Mouse (Mus musculus): ENCODE data around the gene Hps4. TPM values are rescaled to one million over a fixed set of nuclear protein-coding genes. Genes with fewer than 3 reads are reported as not detected.

Gene Hps4
- polyA plus RNA-seq, 1 experiment from 2014 or later, result 28.9 TPM

GRCm38 (mm10) chr5:112355910-112356309 is 13.0 kb downstream of the Hps4 start, which contains the start of gene Gm6583:
TSS of gene Gm6583 (minus strand) at chr5:112356033.
- H3K27me3 ChIP-seq (ENCODE audit: control insufficient read depth, insufficient read depth, low read depth, low read length), result no peaks in the 10 kb centered on the region
- 59% methylated on average over 13 of the region's 13 CpGs for WGBS
- no peak for ATAC-seq (ENCODE audit: low read depth)

GRCm38 (mm10) chr5:112356322-112356721 is 13.4 kb downstream of the Hps4 start:
- no peak for ATAC-seq (ENCODE audit: low read depth)
- 83% methylated on average over 9 of the region's 9 CpGs for WGBS
- H3K27me3 ChIP-seq (ENCODE audit: control insufficient read depth, insufficient read depth, low read depth, low read length), result no peaks in the 10 kb centered on the region

More at GRCm38 (mm10) chr5:112355910-112356309, 13.0 kb downstream of the Hps4 start, which contains the start of gene Gm6583:
- no peak within 1 kb of the TSS for H3K27ac ChIP-seq (ENCODE audit: low read length)
- no peak within 1 kb of the TSS for H3K4me2 ChIP-seq (ENCODE audit: low read depth, low read length)
- no peaks in the 10 kb centered on the region for H3K4me1 ChIP-seq (replicated peaks; ENCODE audit: control insufficient read depth, insufficient read depth, low read length)
- peaks cover 2% of the 10 kb centered on the region; the same call in 1 of the 2 replicates for H3K36me3 ChIP-seq (ENCODE audit: control insufficient read depth, insufficient read depth, low read length)
- H3K4me3 ChIP-seq (ENCODE audit: low read length), result no peak within 1 kb of the TSS
- H3K9ac ChIP-seq (ENCODE audit: low read length), result no peak within 1 kb of the TSS
- H3K9me3 ChIP-seq (ENCODE audit: control insufficient read depth, low read length), result no peaks in the 10 kb centered on the region

GRCm38 (mm10) chr5:112359520-112359919 is 16.6 kb downstream of the Hps4 start:
- no peak overlapping the region for H3K4me2 ChIP-seq (ENCODE audit: low read depth, low read length)
- no peaks in the 10 kb centered on the region for H3K4me1 ChIP-seq (replicated peaks; ENCODE audit: control insufficient read depth, insufficient read depth, low read length)
- H3K9ac ChIP-seq (ENCODE audit: low read length), result no peak overlapping the region
- peaks cover 2% of the 10 kb centered on the region; the same call in 1 of the 2 replicates for H3K36me3 ChIP-seq (ENCODE audit: control insufficient read depth, insufficient read depth, low read length)
- 85% methylated on average over 4 of the region's 4 CpGs for WGBS
- no peak for ATAC-seq (ENCODE audit: low read depth)
- no peak overlapping the region for H3K27ac ChIP-seq (ENCODE audit: low read length)
- H3K27me3 ChIP-seq (ENCODE audit: control insufficient read depth, insufficient read depth, low read depth, low read length), result no peaks in the 10 kb centered on the region
- H3K4me3 ChIP-seq (ENCODE audit: low read length), result no peak overlapping the region
- H3K9me3 ChIP-seq (ENCODE audit: control insufficient read depth, low read length), result no peaks in the 10 kb centered on the region

More at GRCm38 (mm10) chr5:112356322-112356721, 13.4 kb downstream of the Hps4 start:
- H3K4me1 ChIP-seq (replicated peaks; ENCODE audit: control insufficient read depth, insufficient read depth, low read length), result no peaks in the 10 kb centered on the region
- H3K36me3 ChIP-seq (ENCODE audit: control insufficient read depth, insufficient read depth, low read length), result 0 out of 2 replicates have a peak, but pooled peaks cover 2% of the 10 kb centered on the region
- H3K9me3 ChIP-seq (ENCODE audit: control insufficient read depth, low read length), result no peaks in the 10 kb centered on the region
- no peak overlapping the region for H3K9ac ChIP-seq (ENCODE audit: low read length)
- H3K27ac ChIP-seq (ENCODE audit: low read length), result no peak overlapping the region
- H3K4me3 ChIP-seq (ENCODE audit: low read length), result no peak overlapping the region
- H3K4me2 ChIP-seq (ENCODE audit: low read depth, low read length), result no peak overlapping the region

GRCm38 (mm10) chr5:112360077-112360476 is 17.2 kb downstream of the Hps4 start:
- no peaks in the 10 kb centered on the region for H3K4me1 ChIP-seq (replicated peaks; ENCODE audit: control insufficient read depth, insufficient read depth, low read length)
- no peak overlapping the region for H3K27ac ChIP-seq (ENCODE audit: low read length)
- no peak overlapping the region for H3K9ac ChIP-seq (ENCODE audit: low read length)
- no peak overlapping the region for H3K4me2 ChIP-seq (ENCODE audit: low read depth, low read length)
- H3K27me3 ChIP-seq (ENCODE audit: control insufficient read depth, insufficient read depth, low read depth, low read length), result no peaks in the 10 kb centered on the region
- no peak overlapping the region for H3K4me3 ChIP-seq (ENCODE audit: low read length)
- H3K9me3 ChIP-seq (ENCODE audit: control insufficient read depth, low read length), result no peaks in the 10 kb centered on the region
- no peak for ATAC-seq (ENCODE audit: low read depth)
- WGBS, result 96% methylated on average over 3 of the region's 3 CpGs
- peaks cover 7% of the 10 kb centered on the region for H3K36me3 ChIP-seq (ENCODE audit: control insufficient read depth, insufficient read depth, low read length)

- H3K9me3 ChIP-seq (ENCODE audit: control insufficient read depth, low read length), result no peaks in the 10 kb centered on the region
- 75% methylated on average over 10 of the region's 10 CpGs for WGBS
- no peaks in the 10 kb centered on the region for H3K4me1 ChIP-seq (replicated peaks; ENCODE audit: control insufficient read depth, insufficient read depth, low read length)
- H3K4me3 ChIP-seq (ENCODE audit: low read length), result no peak overlapping the region
- H3K9ac ChIP-seq (ENCODE audit: low read length), result no peak overlapping the region
- H3K27ac ChIP-seq (ENCODE audit: low read length), result no peak overlapping the region
- peaks cover 7% of the 10 kb centered on the region for H3K36me3 ChIP-seq (ENCODE audit: control insufficient read depth, insufficient read depth, low read length)
- no peak overlapping the region for H3K4me2 ChIP-seq (ENCODE audit: low read depth, low read length)
- H3K27me3 ChIP-seq (ENCODE audit: control insufficient read depth, insufficient read depth, low read depth, low read length), result no peaks in the 10 kb centered on the region
- no peak for ATAC-seq (ENCODE audit: low read depth)
Observed at GRCm38 (mm10) chr5:112364184-112364797, 21.4 kb downstream of the Hps4 start.

- no peaks in the 10 kb centered on the region for H3K27me3 ChIP-seq (ENCODE audit: control insufficient read depth, insufficient read depth, low read depth, low read length)
- peaks cover 19% of the 10 kb centered on the region for H3K36me3 ChIP-seq (ENCODE audit: control insufficient read depth, insufficient read depth, low read length)
- no peak overlapping the region for H3K4me2 ChIP-seq (ENCODE audit: low read depth, low read length)
- H3K27ac ChIP-seq (ENCODE audit: low read length), result no peak overlapping the region
- no peak overlapping the region for H3K9ac ChIP-seq (ENCODE audit: low read length)
- H3K4me3 ChIP-seq (ENCODE audit: low read length), result no peak overlapping the region
- WGBS, result 92% methylated on average over 6 of the region's 6 CpGs
- no peaks in the 10 kb centered on the region for H3K9me3 ChIP-seq (ENCODE audit: control insufficient read depth, low read length)
- H3K4me1 ChIP-seq (replicated peaks; ENCODE audit: control insufficient read depth, insufficient read depth, low read length), result no peaks in the 10 kb centered on the region
- no peak for ATAC-seq (ENCODE audit: low read depth)
Observed at GRCm38 (mm10) chr5:112366879-112367278, 24.0 kb downstream of the Hps4 start.

GRCm38 (mm10) chr5:112367338-112367737 is 24.5 kb downstream of the Hps4 start:
- Histone ChIP-seq H3K27ac (ENCODE audit: low read length) (no peak overlapping the region), H3K9me3 (ENCODE audit: control insufficient read depth, low read length) (no peaks in the 10 kb centered on the region), H3K27me3 (ENCODE audit: control insufficient read depth, insufficient read depth, low read depth, low read length) (no peaks in the 10 kb centered on the region), H3K9ac (ENCODE audit: low read length) (no peak overlapping the region), H3K36me3 (ENCODE audit: control insufficient read depth, insufficient read depth, low read length) (peaks cover 22% of the 10 kb centered on the region), H3K4me1 (replicated peaks; ENCODE audit: control insufficient read depth, insufficient read depth, low read length) (no peaks in the 10 kb centered on the region), H3K4me2 (ENCODE audit: low read depth, low read length) (no peak overlapping the region), H3K4me3 (ENCODE audit: low read length) (no peak overlapping the region)
- WGBS, result 84% methylated on average over 4 of the region's 4 CpGs
- ATAC-seq (ENCODE audit: low read depth), result no peak

GRCm38 (mm10) chr5:112367929-112368328 is 25.0 kb downstream of the Hps4 start:
- WGBS, result 87% methylated on average over 12 of the region's 12 CpGs
- H3K36me3 ChIP-seq (ENCODE audit: control insufficient read depth, insufficient read depth, low read length), result peaks cover 22% of the 10 kb centered on the region

GRCm38 (mm10) chr5:112368666-112369065 is 25.8 kb downstream of the Hps4 start:
- Histone ChIP-seq H3K4me2 (ENCODE audit: low read depth, low read length) (no peak overlapping the region), H3K27ac (ENCODE audit: low read length) (no peak overlapping the region), H3K36me3 (ENCODE audit: control insufficient read depth, insufficient read depth, low read length) (peaks cover 22% of the 10 kb centered on the region), H3K4me3 (ENCODE audit: low read length) (no peak overlapping the region), H3K27me3 (ENCODE audit: control insufficient read depth, insufficient read depth, low read depth, low read length) (no peaks in the 10 kb centered on the region), H3K9ac (ENCODE audit: low read length) (no peak overlapping the region), H3K4me1 (replicated peaks; ENCODE audit: control insufficient read depth, insufficient read depth, low read length) (no peaks in the 10 kb centered on the region), H3K9me3 (ENCODE audit: control insufficient read depth, low read length) (no peaks in the 10 kb centered on the region)
- 87% methylated on average over 10 of the region's 10 CpGs for WGBS
- no peak for ATAC-seq (ENCODE audit: low read depth)

More at GRCm38 (mm10) chr5:112367929-112368328, 25.0 kb downstream of the Hps4 start:
- H3K4me1 ChIP-seq (replicated peaks; ENCODE audit: control insufficient read depth, insufficient read depth, low read length), result no peaks in the 10 kb centered on the region
- H3K4me3 ChIP-seq (ENCODE audit: low read length), result no peak overlapping the region
- H3K27ac ChIP-seq (ENCODE audit: low read length), result no peak overlapping the region
- no peaks in the 10 kb centered on the region for H3K9me3 ChIP-seq (ENCODE audit: control insufficient read depth, low read length)
- H3K27me3 ChIP-seq (ENCODE audit: control insufficient read depth, insufficient read depth, low read depth, low read length), result no peaks in the 10 kb centered on the region
- no peak overlapping the region for H3K4me2 ChIP-seq (ENCODE audit: low read depth, low read length)
- ATAC-seq (ENCODE audit: low read depth), result no peak
- H3K9ac ChIP-seq (ENCODE audit: low read length), result no peak overlapping the region

Data from lung, embryonic 16.5 days (tissue).